Mouse (Mus musculus) G1E (cell line): ENCODE measurements around the gene Iqck.

Experiments used
- CTCF ChIP-seq: IDR thresholded peaks from 2 replicates; pipeline ENCODE4 v1.5.1; 2012; ENCODE audit warnings: low read depth, low read length, inconsistent platforms, mixed read lengths
- TAL1 ChIP-seq: conservative IDR thresholded peaks from 2 replicates; pipeline ENCODE4 v1.6.1; 2012; ENCODE audit warnings: low read depth, low read length, inconsistent platforms, mixed read lengths

DNA sequence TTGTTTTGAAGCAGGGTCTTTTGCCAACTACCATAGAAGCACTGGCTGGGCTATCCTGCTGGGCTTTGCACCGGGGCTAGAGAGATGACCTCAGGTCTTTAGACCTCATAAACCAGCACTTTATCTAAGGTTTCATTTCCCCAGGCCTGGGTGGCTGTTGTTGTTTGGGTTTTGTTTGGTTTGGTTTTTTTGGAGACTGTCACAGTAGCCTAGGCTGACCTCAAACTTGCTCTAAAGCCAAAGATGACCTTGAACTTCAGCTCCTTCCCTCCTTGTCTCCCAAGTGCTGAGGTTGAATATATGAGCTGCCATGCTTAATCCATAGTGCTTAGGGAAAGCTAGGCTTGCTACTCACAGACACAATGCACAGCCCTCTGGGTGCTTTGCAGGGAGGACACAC lies 35.9 kb upstream of the Iqck start:
- no peak for TF ChIP-seq CTCF
- TF ChIP-seq TAL1 = no peak
